Mouse (Mus musculus) lung, postnatal 25 days (tissue): ENCODE measurements around the gene Dnase1l1.

Experiments
- DNase-seq: peaks from one replicate; pipeline ENCODE4 v3.0.0; 2022; ENCODE audit warnings: low spot score

The Dnase1l1 gene

GRCm38 (mm10) chrX:74270062-74270901, 11.9 kb downstream of the Dnase1l1 start, which contains the start of gene Rpl10:
Gene Rpl10 (plus strand): TSS chrX:74270812.
- peak; percentile 95 for DNase-seq

- no peak for DNase-seq
Measured at GRCm38 (mm10) chrX:74269736-74270061, 12.4 kb downstream of the Dnase1l1 start.

GRCm38 (mm10) chrX:74257746-74258145, 24.4 kb downstream of the Dnase1l1 start:
- no peak for DNase-seq

GRCm38 (mm10) chrX:74254888-74255565, 27.1 kb downstream of the Dnase1l1 start:
- no peak for DNase-seq

- peak; percentile 95 for DNase-seq
Measured at GRCm38 (mm10) chrX:74254153-74254887, 27.8 kb downstream of the Dnase1l1 start, which contains the start of gene Emd. Gene Emd (plus strand): TSS chrX:74254687.

- DNase-seq = peak; percentile 66
Measured at GRCm38 (mm10) chrX:74249615-74250014, 32.5 kb downstream of the Dnase1l1 start, which contains the start of gene Flna. Gene Flna (minus strand): TSS chrX:74249820.

- DNase-seq = peak; percentile 66
Measured at GRCm38 (mm10) chrX:74248651-74249050, 33.5 kb downstream of the Dnase1l1 start.

- peak; percentile 53 for DNase-seq
Measured at GRCm38 (mm10) chrX:74246693-74247092, 35.4 kb downstream of the Dnase1l1 start.

- DNase-seq = peak; percentile 93
Measured at GRCm38 (mm10) chrX:74246213-74246681, 35.9 kb downstream of the Dnase1l1 start.

- DNase-seq = peak; percentile 85
Measured at GRCm38 (mm10) chrX:74245687-74246086, 36.5 kb downstream of the Dnase1l1 start.

- no peak for DNase-seq
Measured at GRCm38 (mm10) chrX:74245107-74245506, 37.0 kb downstream of the Dnase1l1 start.

- DNase-seq = peak; percentile 73
Measured at GRCm38 (mm10) chrX:74244614-74245083, 37.5 kb downstream of the Dnase1l1 start.

- peak; percentile 75 for DNase-seq
Measured at GRCm38 (mm10) chrX:74243807-74244206, 38.3 kb downstream of the Dnase1l1 start.

- DNase-seq = peak; percentile 64
Measured at GRCm38 (mm10) chrX:74243396-74243795, 38.7 kb downstream of the Dnase1l1 start.

GRCm38 (mm10) chrX:74240332-74240731, 41.8 kb downstream of the Dnase1l1 start:
- no peak for DNase-seq

- no peak for DNase-seq
Measured at GRCm38 (mm10) chrX:74233196-74233595, 48.9 kb downstream of the Dnase1l1 start.

GRCm38 (mm10) chrX:74230038-74230437, 52.1 kb downstream of the Dnase1l1 start:
- no peak for DNase-seq
